Mouse (Mus musculus) embryonic facial prominence, embryonic 11.5 days (tissue): ENCODE results near the gene Mpp6. TPM values are rescaled to one million over a fixed set of nuclear protein-coding genes. Genes with fewer than 3 reads are reported as not detected.

ENCODE experiments used
- ATAC-seq: fragments of 200-750 bp; cut with Nextera tagmentation; replicated peaks from 2 replicates; pipeline ENCODE4 v1.8.0; 2017; ENCODE audit warnings: low read depth; ENCODE audit not compliant: insufficient number of reproducible peaks, low FRiP score, low TSS enrichment
- DNase-seq: peaks from one replicate; pipeline ENCODE4 v3.0.0-alpha.2; 2015; ENCODE audit warnings: low spot score
- H3K27ac ChIP-seq: fragments of 300-500 bp; sonication (generic); replicated peaks from 2 replicates; pipeline ENCODE4 v1.5.1; 2014; ENCODE audit warnings: mild to moderate bottlenecking, low read depth, low read length, control low read depth
- H3K27me3 ChIP-seq: fragments of 300-500 bp; sonication (generic); 2 replicates; pipeline ENCODE4 v1.6.1; 2014; ENCODE audit warnings: mild to moderate bottlenecking, low read length, moderate library complexity, mixed read lengths; ENCODE audit not compliant: control insufficient read depth, insufficient read depth
- H3K36me3 ChIP-seq: fragments of 300-500 bp; sonication (generic); replicated peaks from 2 replicates; pipeline ENCODE4 v1.6.1; 2014; ENCODE audit warnings: low read depth, mild to moderate bottlenecking, low read length, moderate library complexity, mixed read lengths; ENCODE audit not compliant: control insufficient read depth, insufficient read depth
- H3K4me1 ChIP-seq: fragments of 300-500 bp; sonication (generic); 2 replicates; pipeline ENCODE4 v1.6.1; 2014; ENCODE audit warnings: low read length, mixed read lengths; ENCODE audit not compliant: control insufficient read depth, insufficient read depth
- H3K4me2 ChIP-seq: fragments of 300-500 bp; sonication (generic); 2 replicates; pipeline ENCODE4 v1.6.1; 2014; ENCODE audit warnings: low read depth, mild to moderate bottlenecking, control low read depth, low read length, moderate library complexity
- H3K4me3 ChIP-seq: fragments of 300-500 bp; sonication (generic); 2 replicates; pipeline ENCODE4 v1.5.1; 2014; ENCODE audit warnings: low read depth, low read length, control low read depth
- H3K9ac ChIP-seq: fragments of 300-500 bp; sonication (generic); replicated peaks from 2 replicates; pipeline ENCODE4 v1.6.1; 2014; ENCODE audit warnings: mild to moderate bottlenecking, control low read depth, low read length
- H3K9me3 ChIP-seq: fragments of 300-500 bp; sonication (generic); replicated peaks from 2 replicates; pipeline ENCODE4 v1.6.1; 2016; ENCODE audit warnings: mild to moderate bottlenecking, low read length, inconsistent platforms, mixed read lengths; ENCODE audit not compliant: control insufficient read depth
- WGBS: fragments of 180-500 bp; shearing (Covaris S2); extraction: QIAGEN DNeasy Blood & Tissue Kit; methylation state at CpG from one replicate; pipeline ENCODE4 v1.1.7; 2014; 5-methylcytosine and 5-hydroxymethylcytosine counted together
- polyA plus RNA-seq: library from polyadenylated mRNA; unstranded; fragments of >200 nt; fragmentation: Nextera tagmentation; extraction: Ambion mirVana; gene quantifications from 2 replicates; pipeline ENCODE4 v1.2.1, GENCODE M21; 2014

Mpp6 gene
- polyA plus RNA-seq, 1 experiment from 2014 or later: 74.5 TPM

- Histone ChIP-seq H3K27ac (no peak overlapping the region), H3K9ac (no peak overlapping the region), H3K36me3 (no peaks in the 10 kb centered on the region), H3K4me2 (no peak overlapping the region), H3K4me1 (no peaks in the 10 kb centered on the region), H3K9me3 (no peaks in the 10 kb centered on the region), H3K4me3 (no peak overlapping the region), H3K27me3 (no peaks in the 10 kb centered on the region)
- ATAC-seq (no peak), DNase-seq (no peak)
- WGBS: 90% methylated on average over 5 of the region's 5 CpGs
Measured at GRCm38 (mm10) chr6:50231288-50231687, 121.2 kb downstream of the Mpp6 start.

- Histone ChIP-seq H3K36me3 (no peaks in the 10 kb centered on the region), H3K9me3 (no peaks in the 10 kb centered on the region), H3K4me1 (no peaks in the 10 kb centered on the region), H3K9ac (no peak overlapping the region), H3K27me3 (no peaks in the 10 kb centered on the region), H3K27ac (no peak overlapping the region), H3K4me3 (no peak overlapping the region), H3K4me2 (no peak overlapping the region)
- no peak for DNase-seq
- ATAC-seq: no peak
- 52% methylated on average over 1 of the region's 1 CpGs for WGBS
Measured at GRCm38 (mm10) chr6:50232984-50233383, 122.9 kb downstream of the Mpp6 start.

GRCm38 (mm10) chr6:50237963-50238362 is 127.9 kb downstream of the Mpp6 start:
- no peaks in the 10 kb centered on the region for H3K4me1 ChIP-seq
- no peaks in the 10 kb centered on the region for H3K36me3 ChIP-seq
- no peaks in the 10 kb centered on the region for H3K27me3 ChIP-seq
- 70% methylated on average over 2 of the region's 2 CpGs for WGBS
- no peak for DNase-seq
- no peak overlapping the region for H3K4me3 ChIP-seq
- no peaks in the 10 kb centered on the region for H3K9me3 ChIP-seq
- no peak overlapping the region for H3K27ac ChIP-seq
- no peak for ATAC-seq
- H3K4me2 ChIP-seq: no peak overlapping the region
- no peak overlapping the region for H3K9ac ChIP-seq

GRCm38 (mm10) chr6:50239902-50240301 is 129.9 kb downstream of the Mpp6 start:
- H3K4me1 ChIP-seq: no peaks in the 10 kb centered on the region
- H3K4me3 ChIP-seq: no peak overlapping the region
- ATAC-seq: no peak
- H3K36me3 ChIP-seq: no peaks in the 10 kb centered on the region
- H3K9me3 ChIP-seq: no peaks in the 10 kb centered on the region
- H3K4me2 ChIP-seq: no peak overlapping the region
- 92% methylated on average over 2 of the region's 2 CpGs for WGBS
- H3K27ac ChIP-seq: no peak overlapping the region
- H3K9ac ChIP-seq: no peak overlapping the region
- no peaks in the 10 kb centered on the region for H3K27me3 ChIP-seq
- DNase-seq: no peak

- DNase-seq (no peak), ATAC-seq (no peak)
- H3K9me3 ChIP-seq: no peaks in the 10 kb centered on the region
- H3K9ac ChIP-seq: no peak overlapping the region
- H3K27me3 ChIP-seq: no peaks in the 10 kb centered on the region
- 58% methylated on average over 5 of the region's 5 CpGs for WGBS
- H3K4me2 ChIP-seq: no peak overlapping the region
- no peaks in the 10 kb centered on the region for H3K4me1 ChIP-seq
- H3K27ac ChIP-seq: no peak overlapping the region
- H3K4me3 ChIP-seq: no peak overlapping the region
- H3K36me3 ChIP-seq: no peaks in the 10 kb centered on the region
Measured at GRCm38 (mm10) chr6:50240437-50240836, 130.4 kb downstream of the Mpp6 start.

GRCm38 (mm10) chr6:50244126-50244525 is 134.1 kb downstream of the Mpp6 start:
- no peaks in the 10 kb centered on the region for H3K36me3 ChIP-seq
- H3K4me3 ChIP-seq: no peak overlapping the region
- H3K4me1 ChIP-seq: no peaks in the 10 kb centered on the region
- ATAC-seq (no peak), DNase-seq (no peak)
- no peaks in the 10 kb centered on the region for H3K27me3 ChIP-seq
- H3K9me3 ChIP-seq: no peaks in the 10 kb centered on the region
- no peak overlapping the region for H3K4me2 ChIP-seq
- WGBS: 84% methylated on average over 4 of the region's 4 CpGs
- H3K27ac ChIP-seq: no peak overlapping the region
- no peak overlapping the region for H3K9ac ChIP-seq

- H3K9ac ChIP-seq: no peak overlapping the region
- WGBS: 84% methylated on average over 4 of the region's 4 CpGs
- ATAC-seq: no peak
Measured at GRCm38 (mm10) chr6:50244967-50245366, 134.9 kb downstream of the Mpp6 start.

GRCm38 (mm10) chr6:50247356-50247755 is 137.3 kb downstream of the Mpp6 start:
- H3K4me3 ChIP-seq: no peak overlapping the region
- no peak overlapping the region for H3K9ac ChIP-seq
- no peaks in the 10 kb centered on the region for H3K27me3 ChIP-seq
- H3K9me3 ChIP-seq: no peaks in the 10 kb centered on the region
- H3K4me2 ChIP-seq: no peak overlapping the region
- DNase-seq: no peak
- WGBS: 80% methylated on average over 2 of the region's 2 CpGs
- no peak for ATAC-seq
- H3K36me3 ChIP-seq: no peaks in the 10 kb centered on the region
- no peaks in the 10 kb centered on the region for H3K4me1 ChIP-seq
- H3K27ac ChIP-seq: no peak overlapping the region

More at GRCm38 (mm10) chr6:50244967-50245366, 134.9 kb downstream of the Mpp6 start:
- no peak overlapping the region for H3K27ac ChIP-seq
- H3K9me3 ChIP-seq: no peaks in the 10 kb centered on the region
- no peaks in the 10 kb centered on the region for H3K36me3 ChIP-seq
- no peak overlapping the region for H3K4me2 ChIP-seq
- no peaks in the 10 kb centered on the region for H3K4me1 ChIP-seq
- H3K27me3 ChIP-seq: no peaks in the 10 kb centered on the region
- no peak overlapping the region for H3K4me3 ChIP-seq
- DNase-seq: no peak
